Mouse (Mus musculus) CH12.LX (cell line): ENCODE measurements at regions not wholly inside any gene's neighbourhood (a gene's known extent, or its start where the extent isn't known, plus 50 kb on each side); places are given as distances from the start of the nearest gene placed in this dataset.

Experiments
- DNase-seq: peaks from one replicate; pipeline ENCODE4 v3.0.0-alpha.2; 2013; ENCODE audit errors: extremely low read depth
- H3K27ac ChIP-seq: 2 replicates; pipeline ENCODE4 v1.5.1; 2012; ENCODE audit warnings: low read depth, mild to moderate bottlenecking, control low read depth, moderate library complexity; ENCODE audit not compliant: insufficient read depth
- H3K27me3 ChIP-seq: replicated peaks from 2 replicates; pipeline ENCODE3; 2012; ENCODE audit warnings: inconsistent platforms
- H3K36me3 ChIP-seq, 2 experiments: replicated peaks in 1 of 2; 2 replicates each; pipeline versions ENCODE3 to v1.6.1; 2012; ENCODE audit warnings: inconsistent platforms in 1 of 2, low read length in 1 of 2, mild to moderate bottlenecking in 1 of 2, mixed read lengths in 1 of 2, moderate library complexity in 1 of 2; ENCODE audit not compliant: control insufficient read depth in 1 of 2, insufficient read depth in 1 of 2
- H3K4me1 ChIP-seq, 2 experiments: 2 replicates each; pipeline ENCODE4 v1.6.1; 2012; ENCODE audit warnings: inconsistent platforms in 1 of 2, moderate library complexity in 1 of 2; ENCODE audit not compliant: insufficient read depth in 2 of 2, control insufficient read depth in 1 of 2
- H3K4me2 ChIP-seq: 2 replicates; pipeline ENCODE4 v1.6.1; 2012; ENCODE audit warnings: low read depth, mild to moderate bottlenecking, control low read depth; ENCODE audit not compliant: poor library complexity, insufficient read depth, severe bottlenecking
- H3K4me3 ChIP-seq, 3 experiments: fragments of 150-350 bp in 1 of 3; sonication (generic) in 1 of 3; replicated peaks in 1 of 3; 2 replicates each; pipeline versions ENCODE3 to v1.5.1; 2011 to 2012; ENCODE audit warnings: low read depth in 2 of 3, low read length in 2 of 3, mild to moderate bottlenecking in 2 of 3, moderate library complexity in 2 of 3, control low read depth in 1 of 3, improper control_type of control experiment in 1 of 3, inconsistent platforms in 1 of 3, mixed read lengths in 1 of 3; ENCODE audit not compliant: poor library complexity in 1 of 3
- H3K79me2 ChIP-seq: replicated peaks from 2 replicates; pipeline ENCODE4 v1.6.1; 2012; ENCODE audit warnings: mild to moderate bottlenecking, moderate library complexity; ENCODE audit not compliant: control insufficient read depth, poor library complexity, insufficient read depth, severe bottlenecking; ENCODE audit errors: extremely low read depth
- H3K9ac ChIP-seq: 2 replicates; pipeline ENCODE4 v1.6.1; 2012; ENCODE audit warnings: low read depth, mild to moderate bottlenecking, control low read depth, moderate library complexity; ENCODE audit not compliant: insufficient read depth
- H3K9me3 ChIP-seq: replicated peaks from 2 replicates; pipeline ENCODE3; 2012; ENCODE audit warnings: low read length, inconsistent platforms, mixed read lengths
- BHLHE40 ChIP-seq: IDR thresholded peaks from 2 replicates; pipeline ENCODE4 v1.6.1; 2011; ENCODE audit warnings: mild to moderate bottlenecking, low read depth, low read length, improper control_type of control experiment
- CHD1 ChIP-seq: IDR thresholded peaks from 2 replicates; pipeline ENCODE4 v1.6.1; 2012; ENCODE audit warnings: low read depth, low read length, improper control_type of control experiment, inconsistent platforms
- CTCF ChIP-seq, 2 experiments: IDR thresholded peaks in 1 of 2; conservative IDR thresholded peaks in 1 of 2; 2 replicates each; pipeline ENCODE4 v1.5.1; 2011 to 2012; ENCODE audit warnings: low read depth in 2 of 2, low read length in 2 of 2, improper control_type of control experiment in 1 of 2, inconsistent platforms in 1 of 2, mild to moderate bottlenecking in 1 of 2, moderate library complexity in 1 of 2
- E2F4 ChIP-seq: IDR thresholded peaks from 2 replicates; pipeline ENCODE4 v1.6.1; 2011; ENCODE audit warnings: low read depth, low read length, improper control_type of control experiment; ENCODE audit not compliant: insufficient replicate concordance
- ELF1 ChIP-seq: IDR thresholded peaks from 2 replicates; pipeline ENCODE4 v1.6.1; 2014; ENCODE audit warnings: low read depth, mild to moderate bottlenecking, inconsistent platforms, low read length, improper control_type of control experiment
- EP300 ChIP-seq: IDR thresholded peaks from 2 replicates; pipeline ENCODE4 v1.6.1; 2011; ENCODE audit warnings: low read length, improper control_type of control experiment
- HCFC1 ChIP-seq: IDR thresholded peaks from 2 replicates; pipeline ENCODE4 v1.6.1; 2012; ENCODE audit warnings: low read depth, mild to moderate bottlenecking, inconsistent platforms, low read length, improper control_type of control experiment
- IRF4 ChIP-seq: IDR thresholded peaks from 2 replicates; pipeline ENCODE4 v1.6.1; 2014; ENCODE audit warnings: low read depth, mild to moderate bottlenecking, inconsistent platforms, low read length, improper control_type of control experiment
- JUN ChIP-seq: IDR thresholded peaks from 2 replicates; pipeline ENCODE4 v1.6.1; 2011; ENCODE audit warnings: low read depth, mild to moderate bottlenecking, low read length, improper control_type of control experiment, moderate library complexity; ENCODE audit not compliant: insufficient read depth
- KAT2A ChIP-seq: IDR thresholded peaks from 2 replicates; pipeline ENCODE4 v1.6.1; 2012; ENCODE audit warnings: low read length, improper control_type of control experiment, inconsistent platforms; ENCODE audit not compliant: insufficient replicate concordance
- MAFK ChIP-seq: IDR thresholded peaks from 2 replicates; pipeline ENCODE4 v1.6.1; 2011; ENCODE audit warnings: low read length, improper control_type of control experiment; ENCODE audit not compliant: insufficient replicate concordance
- MAX ChIP-seq: IDR thresholded peaks from 2 replicates; pipeline ENCODE4 v1.6.1; 2011; ENCODE audit warnings: low read length, improper control_type of control experiment
- MAZ ChIP-seq: IDR thresholded peaks from 2 replicates; pipeline ENCODE4 v1.6.1; 2012; ENCODE audit warnings: low read depth, mild to moderate bottlenecking, inconsistent platforms, low read length, improper control_type of control experiment, moderate library complexity
- MEF2A ChIP-seq: IDR thresholded peaks from 2 replicates; pipeline ENCODE4 v1.6.1; 2014; ENCODE audit warnings: low read depth, mild to moderate bottlenecking, inconsistent platforms, low read length, improper control_type of control experiment, borderline replicate concordance
- MXI1 ChIP-seq: IDR thresholded peaks from 2 replicates; pipeline ENCODE4 v1.6.1; 2011; ENCODE audit warnings: mild to moderate bottlenecking, low read depth, low read length, improper control_type of control experiment
- MYC ChIP-seq: IDR thresholded peaks from 2 replicates; pipeline ENCODE4 v1.6.1; 2011; ENCODE audit warnings: low read depth, mild to moderate bottlenecking, improper control_type of control experiment, low read length
- NELFE ChIP-seq: IDR thresholded peaks from 2 replicates; pipeline ENCODE4 v1.6.1; 2011; ENCODE audit warnings: low read depth, low read length, improper control_type of control experiment
- PAX5 ChIP-seq: IDR thresholded peaks from 2 replicates; pipeline ENCODE4 v1.6.1; 2012; ENCODE audit warnings: low read length, inconsistent platforms, mixed read lengths
- POLR2A ChIP-seq: IDR thresholded peaks from 2 replicates; pipeline ENCODE4 v1.6.1; 2011; ENCODE audit warnings: low read depth, mild to moderate bottlenecking, improper control_type of control experiment, low read length
- POLR2AphosphoS2 ChIP-seq: IDR thresholded peaks from 2 replicates; pipeline ENCODE4 v1.6.1; 2011; ENCODE audit warnings: low read depth, low read length, improper control_type of control experiment
- RAD21 ChIP-seq: IDR thresholded peaks from 2 replicates; pipeline ENCODE4 v1.6.1; 2011; ENCODE audit warnings: low read depth, mild to moderate bottlenecking, low read length, improper control_type of control experiment, moderate library complexity
- RCOR1 ChIP-seq: conservative IDR thresholded peaks from 2 replicates; pipeline ENCODE4 v1.6.1; 2012; ENCODE audit warnings: low read depth, mild to moderate bottlenecking, inconsistent platforms, low read length, improper control_type of control experiment
- SIN3A ChIP-seq: IDR thresholded peaks from 2 replicates; pipeline ENCODE4 v1.6.1; 2012; ENCODE audit warnings: low read length, improper control_type of control experiment, inconsistent platforms
- SMC3 ChIP-seq: IDR thresholded peaks from 2 replicates; pipeline ENCODE4 v1.6.1; 2011; ENCODE audit warnings: low read depth, low read length, improper control_type of control experiment
- TBP ChIP-seq: conservative IDR thresholded peaks from 2 replicates; pipeline ENCODE4 v1.6.1; 2011; ENCODE audit warnings: low read depth, low read length, improper control_type of control experiment
- TCF12 ChIP-seq: IDR thresholded peaks from 2 replicates; pipeline ENCODE4 v1.6.1; 2014; ENCODE audit warnings: low read depth, mild to moderate bottlenecking, inconsistent platforms, low read length, improper control_type of control experiment
- UBTF ChIP-seq: IDR thresholded peaks from 2 replicates; pipeline ENCODE4 v1.6.1; 2012; ENCODE audit warnings: low read depth, mild to moderate bottlenecking, inconsistent platforms, low read length, improper control_type of control experiment, moderate library complexity
- USF1 ChIP-seq: IDR thresholded peaks from 2 replicates; pipeline ENCODE4 v1.6.1; 2014; ENCODE audit warnings: low read depth, mild to moderate bottlenecking, inconsistent platforms, low read length, improper control_type of control experiment
- USF2 ChIP-seq: conservative IDR thresholded peaks from 2 replicates; pipeline ENCODE4 v1.6.1; 2011; ENCODE audit warnings: low read depth, low read length, improper control_type of control experiment
- ZC3H11A ChIP-seq: IDR thresholded peaks from 2 replicates; pipeline ENCODE4 v1.6.1; 2012; ENCODE audit warnings: low read depth, mild to moderate bottlenecking, inconsistent platforms, low read length, improper control_type of control experiment
- ZMIZ1 ChIP-seq: IDR thresholded peaks from 2 replicates; pipeline ENCODE4 v1.6.1; 2012; ENCODE audit warnings: low read depth, mild to moderate bottlenecking, inconsistent platforms, low read length, improper control_type of control experiment
- ZNF384 ChIP-seq: IDR thresholded peaks from 2 replicates; pipeline ENCODE4 v1.6.1; 2012; ENCODE audit warnings: low read depth, low read length, improper control_type of control experiment, inconsistent platforms
- dilution Hi-C: fragments of 300-500 bp; cut with MboI; formaldehyde crosslinking; loops from 2 replicates; pipeline ENCODE4 v1.14.3; 2020; ENCODE audit warnings: low sequenced_read_pairs; ENCODE audit not compliant: extremely low pct_unique_long_range_greater_than_20kb, extremely low pct_ligation_motif_present
- in situ Hi-C: fragments of 300-500 bp; cut with MboI; formaldehyde crosslinking; loops from 3 replicates; pipeline ENCODE4 v1.14.3; 2019; ENCODE audit warnings: low sequenced_read_pairs, low pct_ligation_motif_present, low pct_unique_long_range_greater_than_20kb, mixed read lengths

- TF ChIP-seq MXI1 (peak; percentile 33; the same call in 1 of the 2 replicates), ZNF384 (no peak), MEF2A (peak; percentile 55), NELFE (no peak), TCF12 (peak; percentile 83)
These were observed 53.9 kb upstream of the Vtcn1 start (continued) for GRCm38 (mm10) chr3:100771363-100771762.

DNA sequence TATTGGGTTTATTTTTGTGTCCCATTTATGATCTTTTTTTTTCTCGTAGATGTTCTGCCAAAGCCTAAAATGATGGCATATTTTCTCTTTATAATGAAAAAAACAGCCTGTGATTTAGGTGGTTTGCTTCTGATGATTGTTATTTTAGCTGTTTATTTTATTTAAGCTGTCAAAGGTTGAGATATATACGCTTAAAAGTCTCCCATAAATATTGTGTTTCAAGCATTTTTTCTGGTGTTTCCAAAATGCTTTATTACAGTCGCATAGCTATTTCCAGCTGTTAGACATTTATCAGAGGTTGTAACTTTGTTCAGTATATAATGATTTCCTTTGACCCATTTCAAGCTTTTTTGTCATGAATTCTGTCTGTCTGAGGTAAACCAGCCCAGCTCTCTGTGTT is 54.4 kb upstream of the Vtcn1 start:
- Histone ChIP-seq H3K9ac (no peak overlapping the region), H3K4me1 (peaks cover 33 to 62% of the 10 kb centered on the region in 2 experiments), H3K27ac (no peak overlapping the region), H3K4me2 (peak overlapping the region; percentile 8; the same call in 1 of the 2 replicates), H3K36me3 (no peaks in the 10 kb centered on the region), H3K27me3 (no peaks in the 10 kb centered on the region), H3K4me3 (no peak overlapping the region), H3K79me2 (no peaks in the 10 kb centered on the region), H3K9me3 (no peaks in the 10 kb centered on the region)
- in situ Hi-C loops, result loop anchor here (25.0 kb wide), 1 partner anchor 141 kb away; the partner anchor contains the start of gene Trim45
- dilution Hi-C loops, result no loop called here
- DNase-seq, result no peak
- TF ChIP-seq MYC (no peak), ZC3H11A (no peak), HCFC1 (no peak), ZMIZ1 (no peak), SIN3A (no peak), BHLHE40 (no peak), TBP (no peak), PAX5 (no peak), MXI1 (no peak), POLR2AphosphoS2 (no peak), MAX (no peak), MAZ (no peak), POLR2A (no peak), MAFK (no peak; the same call in 1 of the 2 replicates), USF2 (no peak), CTCF (conservative IDR thresholded peaks at IDR 0.05 in 1 of 2, IDR thresholded peaks at IDR 0.05 in 1 of 2; ENCODE audit: low read depth in 2 of 2, low read length in 2 of 2) (no peak), KAT2A (no peak)

DNA sequence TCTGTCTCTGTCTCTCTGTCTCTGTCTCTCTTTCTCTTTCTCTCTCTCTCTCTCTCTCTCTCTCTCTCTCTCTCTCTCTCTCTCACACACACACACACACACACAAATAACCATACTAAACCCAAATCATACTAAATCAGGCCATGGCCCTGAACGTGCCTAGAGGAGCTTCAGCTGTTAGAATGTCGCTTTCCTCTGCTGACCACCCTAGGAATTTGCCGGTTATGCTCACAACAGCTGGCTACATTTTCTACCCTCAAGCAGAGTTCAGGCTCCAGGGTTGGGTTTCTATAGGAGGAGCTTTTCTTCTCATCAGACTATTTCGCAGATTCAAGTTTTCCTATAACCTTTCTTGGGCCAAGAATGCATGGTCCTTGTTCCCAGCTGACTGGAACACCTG is 56.1 kb upstream of the Vtcn1 start:
- H3K9ac ChIP-seq, result no peak overlapping the region
- H3K36me3 ChIP-seq, result no peaks in the 10 kb centered on the region
- in situ Hi-C loops, result loop anchor here (5.0 to 25.0 kb wide), 2 partner anchors 67 to 143 kb away; partner anchors contain the start of gene Trim45
- peaks cover 34 to 72% of the 10 kb centered on the region in 2 experiments for H3K4me1 ChIP-seq
- no peak overlapping the region for H3K27ac ChIP-seq
- TF ChIP-seq MEF2A (no peak), IRF4 (no peak), ELF1 (no peak), RAD21 (no peak), MAX (no peak), KAT2A (no peak), MAFK (no peak), E2F4 (no peak), JUN (no peak), EP300 (no peak), POLR2A (no peak), NELFE (no peak), PAX5 (no peak), UBTF (no peak), TCF12 (no peak), USF1 (no peak), SMC3 (no peak), ZMIZ1 (no peak), RCOR1 (no peak), CHD1 (no peak)
- H3K27me3 ChIP-seq, result no peaks in the 10 kb centered on the region
- H3K9me3 ChIP-seq, result no peaks in the 10 kb centered on the region
- H3K4me3 ChIP-seq, result no peak overlapping the region
- no peaks in the 10 kb centered on the region for H3K79me2 ChIP-seq
- dilution Hi-C loops, result no loop called here
- no peak overlapping the region for H3K4me2 ChIP-seq
- no peak for DNase-seq
